Comparison of ENCODE assay signal across 20 mouse cellular contexts in the genomic region with DNA sequence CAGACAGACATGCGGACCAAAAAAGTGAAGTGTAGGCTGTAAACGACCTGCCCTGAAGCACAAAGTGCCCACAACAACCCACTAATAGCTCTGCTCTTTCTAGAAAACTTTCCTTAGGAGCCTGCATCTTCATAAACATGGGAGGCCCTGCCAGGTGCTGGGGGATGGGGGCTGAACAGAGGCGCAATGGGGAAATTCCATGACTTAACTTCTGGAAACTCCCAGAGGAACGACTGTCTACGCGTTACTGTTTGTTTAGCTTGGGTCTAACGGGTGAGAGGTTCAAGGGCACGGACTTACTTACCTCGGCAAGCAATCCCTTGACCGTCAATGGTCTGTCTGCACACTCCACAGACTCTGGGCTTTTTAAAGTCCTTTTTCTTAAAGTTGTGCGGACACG. TPM values are rescaled to one million over a fixed set of nuclear protein-coding genes. Genes with fewer than 3 reads are reported as not detected.
DNase-seq lines count a peak whose midpoint lies in the region; ATAC-seq and TF ChIP-seq lines count a peak whose summit lies in the region.
"Had no signal": no experiment of that assay in that cellular context is flagged by ENCODE, and none has a peak within 500 bp of the region (broad histone marks: within the 10 kb centered on the region; RNA-seq: fewer than 3 reads in every experiment).

No protein-coding gene starts in this region.

- H3K4me3 ChIP-seq in liver, adult 2 months (ENCODE audit: insufficient read depth, low read depth, low read length): no peak overlapping the region
- H3K4me3 ChIP-seq in liver, embryonic 11.5 days (ENCODE audit: low read depth, low read length): no peak overlapping the region
- H3K4me3 ChIP-seq in forebrain, embryonic 11.5 days (ENCODE audit: low read depth, low read length): no peak overlapping the region
- H3K4me3 ChIP-seq: embryonic facial prominence, embryonic 10.5 days; limb, embryonic 12.5 days had no signal

- peaks cover 17% of the 10 kb centered on the region for H3K4me1 ChIP-seq in liver, adult 2 months (ENCODE audit: control insufficient read depth, insufficient read depth, low read length)
- no peaks in the 10 kb centered on the region; the same call in 1 of the 2 replicates for H3K4me1 ChIP-seq in liver, embryonic 11.5 days (replicated peaks; ENCODE audit: control insufficient read depth, insufficient read depth, low read length)
- no peaks in the 10 kb centered on the region for H3K4me1 ChIP-seq in forebrain, embryonic 11.5 days (replicated peaks; ENCODE audit: control insufficient read depth, insufficient read depth, low read length)

- no peak for TF ChIP-seq CTCF in liver, adult 2 months (IDR thresholded peaks at IDR 0.05; ENCODE audit: low read depth, low read length)

- DNase-seq in adrenal gland, adult 2 months: peak; percentile 60
- DNase-seq in adrenal gland, postnatal 25 days: no peak
- DNase-seq in liver, adult 2 months (ENCODE audit: extremely low read depth, low read depth, low spot score): peak; percentile 59
- no peak for DNase-seq in liver, embryonic 11.5 days (ENCODE audit: low spot score)
- peak; percentile 59 for DNase-seq in ZHBTc4 (ENCODE audit: low read depth, low spot score)
- peak; percentile 63 for DNase-seq in kidney, postnatal 14 days
- DNase-seq in thymus, adult 18-20 months: no peak
- DNase-seq in forebrain, embryonic 11.5 days (ENCODE audit: low spot score): no peak
- DNase-seq: cerebellum, adult 18-20 months; cerebellum, postnatal 36 days; heart, postnatal 4 days; layer of hippocampus, adult 9-11 months; liver, postnatal 0 days; right cerebral cortex, postnatal 25 days; thymus, adult 2 months had no signal

- no peaks in the 10 kb centered on the region for H3K36me3 ChIP-seq in liver, adult 2 months (ENCODE audit: control insufficient read depth, insufficient read depth, low read length)
- no peaks in the 10 kb centered on the region for H3K36me3 ChIP-seq in liver, embryonic 11.5 days (ENCODE audit: control insufficient read depth, insufficient read depth, low read length)
- no peaks in the 10 kb centered on the region; the same call in 1 of the 2 replicates for H3K36me3 ChIP-seq in forebrain, embryonic 11.5 days (ENCODE audit: control insufficient read depth, insufficient read depth, low read length)

- no peak overlapping the region for H3K27ac ChIP-seq in liver, adult 2 months (replicated peaks; ENCODE audit: insufficient read depth, low read depth, low read length)
- no peak overlapping the region for H3K27ac ChIP-seq in liver, embryonic 11.5 days (ENCODE audit: low read depth, low read length)
- H3K27ac ChIP-seq in forebrain, embryonic 11.5 days (ENCODE audit: low read depth, low read length): no peak overlapping the region
- H3K27ac ChIP-seq: embryonic facial prominence, embryonic 10.5 days; macrophage had no signal

- WGBS in liver, adult 2 months: 30% methylated on average over 12 of the region's 12 CpGs
- 72% methylated on average over 12 of the region's 12 CpGs for WGBS in liver, embryonic 11.5 days
- 87% methylated on average over 12 of the region's 12 CpGs for WGBS in forebrain, embryonic 11.5 days

- no peak overlapping the region for H3K9ac ChIP-seq in liver, adult 2 months (ENCODE audit: low read depth, low read length)
- H3K9ac ChIP-seq in liver, embryonic 11.5 days (ENCODE audit: low read depth, low read length): no peak overlapping the region
- H3K9ac ChIP-seq in forebrain, embryonic 11.5 days (ENCODE audit: low read length): no peak overlapping the region
- H3K9ac ChIP-seq: limb, embryonic 12.5 days; liver, postnatal 0 days had no signal

- no peak for TF ChIP-seq POLR2A in liver, adult 2 months (IDR thresholded peaks at IDR 0.05; ENCODE audit: extremely low read depth, insufficient read depth, low read length)

- no peaks in the 10 kb centered on the region for H3K27me3 ChIP-seq in liver, adult 2 months (ENCODE audit: control insufficient read depth, insufficient read depth, low read length)
- H3K27me3 ChIP-seq in liver, embryonic 11.5 days (replicated peaks; ENCODE audit: control insufficient read depth, insufficient read depth, low read length): no peaks in the 10 kb centered on the region
- no peaks in the 10 kb centered on the region for H3K27me3 ChIP-seq in forebrain, embryonic 11.5 days (ENCODE audit: control insufficient read depth, insufficient read depth, low read length)
- H3K27me3 ChIP-seq: limb, embryonic 12.5 days had no signal

- no peak for ATAC-seq in liver, embryonic 11.5 days (replicated peaks; ENCODE audit: low FRiP score)
- no peak for ATAC-seq in forebrain, embryonic 11.5 days (replicated peaks; ENCODE audit: low FRiP score)
- ATAC-seq: forebrain, embryonic 14.5 days; liver, postnatal 0 days had no signal

- no peaks in the 10 kb centered on the region for H3K9me3 ChIP-seq in liver, embryonic 11.5 days (ENCODE audit: control insufficient read depth, low read length)
- no peaks in the 10 kb centered on the region for H3K9me3 ChIP-seq in forebrain, embryonic 11.5 days (ENCODE audit: control insufficient read depth, low read length)
- H3K9me3 ChIP-seq: embryonic facial prominence, embryonic 10.5 days; limb, embryonic 12.5 days had no signal

- peaks cover 10% of the 10 kb centered on the region; the same call in 1 of the 2 replicates for H3K79me2 ChIP-seq in liver, adult 2 months (ENCODE audit: control insufficient read depth, insufficient read depth, low read length)

- H3K4me2 ChIP-seq in liver, embryonic 11.5 days: no peak overlapping the region
- H3K4me2 ChIP-seq in forebrain, embryonic 11.5 days (ENCODE audit: low read depth, low read length, severe bottlenecking): no peak overlapping the region
- H3K4me2 ChIP-seq: limb, embryonic 12.5 days; midbrain, embryonic 11.5 days had no signal

RNA-seq across cellular contexts. Expression of gene Tns3, which starts 48.9 kb away (rescaled TPM):
- 10 to 100 TPM; 57.2 to 67.7 TPM for total RNA-seq in adrenal gland, adult 2 months (2021)
- polyA plus RNA-seq in adrenal gland, adult 2 months (2012; rRNA removed): 39.2 and 44.2 TPM in 2 replicates
- 52.2 and 71.1 TPM in 2 replicates for total RNA-seq in adrenal gland, postnatal 25 days (2021)
- total RNA-seq in liver, adult 2 months (2014; rRNA removed): 15.3 and 19.7 TPM in 2 replicates
- polyA plus RNA-seq in liver, adult 2 months (2012; rRNA removed): 12.8 and 14.6 TPM in 2 replicates
- 9.8 and 10.2 TPM in 2 replicates for polyA plus RNA-seq in liver, embryonic 11.5 days (2014; fragmentation: Nextera tagmentation; extraction: Ambion mirVana)
- polyA plus RNA-seq in forebrain, embryonic 11.5 days (2014; fragmentation: Nextera tagmentation; extraction: Ambion mirVana): 8.5 and 8.8 TPM in 2 replicates

Comparison
In these comparisons a context has a peak if more than half of its experiments do, and no peak if none do; other contexts are left out.
1. DNase-seq: peak in adrenal gland, adult 2 months (single experiment), liver, adult 2 months (single experiment), ZHBTc4 (single experiment) and kidney, postnatal 14 days (single experiment); none in adrenal gland, postnatal 25 days (single experiment), liver, embryonic 11.5 days (single experiment), thymus, adult 18-20 months (0 of 2) and forebrain, embryonic 11.5 days (single experiment).